Mouse (Mus musculus) lung, postnatal 0 days (tissue): ENCODE results near the gene Emc10. TPM values are rescaled to one million over a fixed set of nuclear protein-coding genes. Genes with fewer than 3 reads are reported as not detected.

Experiments used
- ATAC-seq: fragments of 200-750 bp; cut with Nextera tagmentation; 2 replicates; pipeline ENCODE4 v1.8.0; 2017; ENCODE audit warnings: moderate library complexity
- DNase-seq: peaks from one replicate; pipeline ENCODE4 v3.0.0-alpha.2; 2016; ENCODE audit warnings: low spot score
- H3K27ac ChIP-seq: fragments of 300-500 bp; sonication (generic); 2 replicates; pipeline ENCODE4 v1.5.1; 2014; ENCODE audit warnings: antibody characterized with exemption, mild to moderate bottlenecking, low read length, mixed read lengths
- H3K27me3 ChIP-seq: fragments of 300-500 bp; sonication (generic); replicated peaks from 2 replicates; pipeline ENCODE4 v1.6.1; 2014; ENCODE audit warnings: low read length, mixed read lengths; ENCODE audit not compliant: insufficient read depth
- H3K36me3 ChIP-seq: fragments of 300-500 bp; sonication (generic); 2 replicates; pipeline ENCODE4 v1.6.1; 2014; ENCODE audit warnings: low read length, mixed read lengths; ENCODE audit not compliant: insufficient read depth
- H3K4me1 ChIP-seq: fragments of 300-500 bp; sonication (generic); 2 replicates; pipeline ENCODE4 v1.6.1; 2014; ENCODE audit warnings: antibody characterized with exemption, low read depth, low read length, mixed read lengths; ENCODE audit not compliant: insufficient read depth
- H3K4me2 ChIP-seq: fragments of 300-500 bp; sonication (generic); replicated peaks from 2 replicates; pipeline ENCODE4 v1.6.1; 2014; ENCODE audit warnings: low read depth, mild to moderate bottlenecking, low read length, moderate library complexity, mixed read lengths
- H3K4me3 ChIP-seq: fragments of 300-500 bp; sonication (generic); 2 replicates; pipeline ENCODE4 v1.5.1; 2014; ENCODE audit warnings: low read depth, low read length
- H3K9ac ChIP-seq: fragments of 300-500 bp; sonication (generic); replicated peaks from 2 replicates; pipeline ENCODE4 v1.6.1; 2014; ENCODE audit warnings: low read depth, mild to moderate bottlenecking
- H3K9me3 ChIP-seq: fragments of 300-500 bp; sonication (generic); 2 replicates; pipeline ENCODE4 v1.6.1; 2016; ENCODE audit warnings: low read length, mixed read lengths
- CTCF ChIP-seq: IDR thresholded peaks from 2 replicates; pipeline ENCODE4 v1.5.1; 2016; ENCODE audit warnings: antibody characterized with exemption, mild to moderate bottlenecking
- EP300 ChIP-seq: IDR thresholded peaks from 2 replicates; pipeline ENCODE4 v1.6.1; 2016; ENCODE audit warnings: antibody characterized with exemption, mild to moderate bottlenecking, control low read depth
- WGBS: fragments of 180-500 bp; shearing (Covaris S2); extraction: QIAGEN DNeasy Blood & Tissue Kit; methylation state at CpG from one replicate; pipeline ENCODE4 v1.1.7; 2014; 5-methylcytosine and 5-hydroxymethylcytosine counted together
- polyA plus RNA-seq: library from polyadenylated mRNA; unstranded; fragments of >200 nt; fragmentation: Nextera tagmentation; extraction: Ambion mirVana; gene quantifications from 2 replicates; pipeline ENCODE4 v1.2.1, GENCODE M21; 2015

Gene Emc10
- polyA plus RNA-seq, 1 experiment from 2014 or later, result 69.2 TPM

- no peaks in the 10 kb centered on the region for H3K9me3 ChIP-seq
- H3K27ac ChIP-seq, result no peak overlapping the region
- no peak overlapping the region for H3K4me3 ChIP-seq
- no peaks in the 10 kb centered on the region for H3K4me1 ChIP-seq
- no peaks in the 10 kb centered on the region for H3K36me3 ChIP-seq
- no peak overlapping the region for H3K4me2 ChIP-seq
- ATAC-seq (no peak), DNase-seq (no peak)
- H3K9ac ChIP-seq, result no peak overlapping the region
- no peaks in the 10 kb centered on the region for H3K27me3 ChIP-seq
- no peak for TF ChIP-seq EP300
- TF ChIP-seq CTCF, result no peak
Observed at GRCm38 (mm10) chr7:44507491-44507890, 11.2 kb upstream of the Emc10 start.

- Histone ChIP-seq H3K27me3 (no peaks in the 10 kb centered on the region), H3K9ac (no peak overlapping the region), H3K4me3 (no peak overlapping the region), H3K4me1 (peaks cover 4% of the 10 kb centered on the region; the same call in 1 of the 2 replicates), H3K36me3 (no peaks in the 10 kb centered on the region), H3K4me2 (no peak overlapping the region), H3K27ac (no peak overlapping the region), H3K9me3 (no peaks in the 10 kb centered on the region)
- ATAC-seq, result peak; percentile 67
- WGBS, result 30% methylated on average over 5 of the region's 5 CpGs
- TF ChIP-seq CTCF (peak; percentile 79), EP300 (no peak)
- DNase-seq, result peak; percentile 69
Observed at GRCm38 (mm10) chr7:44501563-44502115, 5.3 kb upstream of the Emc10 start.

- DNase-seq, result no peak
- Histone ChIP-seq H3K27ac (no peak overlapping the region), H3K27me3 (no peaks in the 10 kb centered on the region), H3K4me2 (no peak overlapping the region), H3K4me3 (no peak overlapping the region), H3K4me1 (peaks cover 10% of the 10 kb centered on the region; the same call in 1 of the 2 replicates), H3K9me3 (no peaks in the 10 kb centered on the region), H3K36me3 (no peaks in the 10 kb centered on the region), H3K9ac (no peak overlapping the region)
- no peak for ATAC-seq
- WGBS, result 58% methylated on average over 17 of the region's 20 CpGs
- no peak for TF ChIP-seq CTCF
- TF ChIP-seq EP300, result no peak
Observed at GRCm38 (mm10) chr7:44500046-44500445, 3.7 kb upstream of the Emc10 start.

- Histone ChIP-seq H3K36me3 (no peaks in the 10 kb centered on the region), H3K9me3 (no peaks in the 10 kb centered on the region), H3K27me3 (no peaks in the 10 kb centered on the region), H3K9ac (no peak overlapping the region), H3K4me3 (no peak overlapping the region), H3K4me2 (no peak overlapping the region), H3K27ac (no peak overlapping the region), H3K4me1 (peaks cover 10% of the 10 kb centered on the region; the same call in 1 of the 2 replicates)
- no peak for DNase-seq
- ATAC-seq, result no peak
- 69% methylated on average over 1 of the region's 1 CpGs for WGBS
- TF ChIP-seq CTCF, result no peak
- TF ChIP-seq EP300, result no peak
Observed at GRCm38 (mm10) chr7:44498922-44499321, 2.6 kb upstream of the Emc10 start.

DNA sequence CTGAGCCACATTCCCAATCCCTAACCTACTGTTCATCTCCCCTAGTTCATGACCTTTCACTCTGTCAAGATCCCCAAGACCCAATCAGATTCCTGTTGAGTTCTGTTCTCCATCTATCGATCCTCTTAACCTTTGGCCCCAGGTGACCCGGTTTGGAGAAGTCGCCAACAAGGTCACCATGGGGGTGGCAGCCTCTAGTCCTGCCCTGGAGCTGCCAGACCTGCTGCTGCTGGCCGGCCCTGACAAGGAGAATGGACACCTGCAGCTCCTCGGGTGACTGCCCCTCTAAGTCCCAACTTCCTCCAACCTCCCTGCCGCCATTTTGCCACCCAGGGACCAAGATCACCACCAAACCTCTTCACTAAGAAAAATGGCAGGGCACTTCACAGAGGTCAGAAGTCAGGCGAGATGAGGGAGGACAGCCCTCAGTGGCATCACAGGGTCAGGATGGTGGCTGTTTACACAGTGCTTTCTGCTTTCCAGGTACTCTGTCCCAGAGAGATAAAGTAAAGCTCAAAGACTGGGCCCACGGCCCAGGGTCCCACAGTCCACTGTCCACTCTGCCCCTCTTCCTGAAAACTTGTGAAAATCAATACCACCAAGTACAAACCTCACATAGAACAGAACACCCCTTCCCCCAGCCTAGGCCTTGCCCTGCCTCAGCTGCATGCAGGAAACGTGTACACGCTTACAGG is 1.2 kb upstream of the Emc10 start:
- H3K27ac ChIP-seq, result no peak overlapping the region
- peak overlapping the region; percentile 86; the same call in 1 of the 2 replicates for H3K4me2 ChIP-seq
- H3K36me3 ChIP-seq, result no peaks in the 10 kb centered on the region
- H3K9ac ChIP-seq, result no peak overlapping the region
- 72% methylated on average over 10 of the region's 10 CpGs for WGBS
- H3K4me1 ChIP-seq, result peaks cover 10% of the 10 kb centered on the region; the same call in 1 of the 2 replicates
- no peaks in the 10 kb centered on the region for H3K9me3 ChIP-seq
- no peak for DNase-seq
- H3K27me3 ChIP-seq, result no peaks in the 10 kb centered on the region
- TF ChIP-seq EP300 (no peak), CTCF (no peak)
- H3K4me3 ChIP-seq, result no peak overlapping the region
- no peak for ATAC-seq

GRCm38 (mm10) chr7:44496771-44497109 is 411 bp upstream of the Emc10 start:
- peaks cover 10% of the 10 kb centered on the region; the same call in 1 of the 2 replicates for H3K4me1 ChIP-seq
- no peaks in the 10 kb centered on the region for H3K27me3 ChIP-seq
- no peak for ATAC-seq
- WGBS, result 0% methylated on average over 26 of the region's 26 CpGs
- no peaks in the 10 kb centered on the region for H3K9me3 ChIP-seq
- H3K4me3 ChIP-seq, result peak overlapping the region; percentile 76
- peak overlapping the region; percentile 42; the same call in 1 of the 2 replicates for H3K9ac ChIP-seq
- TF ChIP-seq CTCF (peak; percentile 28; the same call in 1 of the 2 replicates), EP300 (no peak)
- no peaks in the 10 kb centered on the region for H3K36me3 ChIP-seq
- H3K4me2 ChIP-seq, result peak overlapping the region; percentile 86
- DNase-seq, result no peak
- peak overlapping the region; percentile 88 for H3K27ac ChIP-seq
